Comparison of ENCODE assay signal across 17 mouse cellular contexts in the genomic region with DNA sequence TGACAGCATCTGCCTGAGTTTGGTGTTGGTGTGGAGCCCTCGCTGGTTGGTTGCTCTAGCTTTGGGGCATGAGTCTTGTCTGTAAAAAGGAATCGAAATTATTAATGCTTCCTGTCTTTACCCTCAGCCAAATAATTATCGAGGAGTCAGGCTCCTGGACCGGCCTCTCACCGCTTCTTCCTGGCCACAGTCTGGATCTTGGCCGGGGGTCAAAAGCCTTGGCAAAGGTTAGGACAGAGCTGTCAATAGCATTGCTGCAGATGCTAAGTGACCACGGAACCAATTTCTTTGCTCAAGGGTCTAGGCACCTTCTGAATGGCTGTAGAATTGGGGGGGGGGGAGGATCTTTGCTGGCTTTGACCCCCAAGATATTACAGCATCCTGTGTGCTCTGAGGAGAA.
DNase-seq lines count a peak whose midpoint lies in the region.
"Had no signal": no experiment of that assay in that cellular context is flagged by ENCODE, and none has a peak within 500 bp of the region (broad histone marks: within the 10 kb centered on the region; RNA-seq: fewer than 3 reads in every experiment).

No protein-coding gene starts in this region.

- DNase-seq in heart, adult 11 months, result peak; percentile 61
- no peak for DNase-seq in heart, adult 8-10 months (ENCODE audit: low spot score)
- peak; percentile 32 to 41 for DNase-seq in cerebellum, adult 18-20 months
- peak; percentile 22 for DNase-seq in cerebellum, adult 8-10 months
- DNase-seq in cerebellum, postnatal 25 days, result peak; percentile 54 to 73
- no peak for DNase-seq in embryo, embryonic 11 days
- DNase-seq in testis, postnatal 14 days (ENCODE audit: low spot score), result no peak
- DNase-seq: adrenal gland, adult 2 months; adrenal gland, postnatal 36 days; B cell, adult 2 months; heart, adult 2 months; kidney, adult 9 months; kidney, postnatal 10 days; layer of hippocampus, adult 9-11 months; spleen, adult 18-20 months; thymus, adult 18-20 months; thymus, postnatal 25 days had no signal

Comparison
In these comparisons a context has a peak if more than half of its experiments do, and no peak if none do; other contexts are left out.
1. DNase-seq: peak in heart, adult 11 months (single experiment), cerebellum, adult 18-20 months (2 of 2), cerebellum, adult 8-10 months (single experiment) and cerebellum, postnatal 25 days (2 of 2); none in heart, adult 8-10 months (single experiment), embryo, embryonic 11 days (single experiment) and testis, postnatal 14 days (single experiment).